8 mouse cellular contexts compared by ENCODE assay signal in genomic region chr11:98357396-98358160, GRCm38 (mm10). TPM values are rescaled to one million over a fixed set of nuclear protein-coding genes. Genes with fewer than 3 reads are reported as not detected.
A peak's percentile ranks its signal among the peaks of the same experiment; 100 is the strongest.
DNase-seq lines count a peak whose midpoint lies in the region; ATAC-seq and TF ChIP-seq lines count a peak whose summit lies in the region.

No protein-coding gene starts in this region.

- H3K9ac ChIP-seq in midbrain, embryonic 16.5 days (ENCODE audit: low read depth, low read length), result peak overlapping the region; percentile 36; the same call in 1 of the 2 replicates

- H3K4me1 ChIP-seq in erythroblast, embryonic 14.5 days (ENCODE audit: control insufficient read depth), result peaks cover 52% of the 10 kb centered on the region
- peaks cover 17% of the 10 kb centered on the region for H3K4me1 ChIP-seq in midbrain, embryonic 16.5 days (ENCODE audit: control insufficient read depth, insufficient read depth, low read length)

- H3K36me3 ChIP-seq in erythroblast, embryonic 14.5 days (ENCODE audit: control insufficient read depth), result no peaks in the 10 kb centered on the region; the same call in 1 of the 2 replicates
- H3K36me3 ChIP-seq in midbrain, embryonic 16.5 days (ENCODE audit: control insufficient read depth, insufficient read depth, low read length), result no peaks in the 10 kb centered on the region

- peak overlapping the region; percentile 87 for H3K4me3 ChIP-seq in layer of hippocampus, adult 2 months
- H3K4me3 ChIP-seq in erythroblast, embryonic 14.5 days (replicated peaks), result peak overlapping the region; percentile 95
- H3K4me3 ChIP-seq in midbrain, embryonic 16.5 days (ENCODE audit: low read depth, low read length), result peak overlapping the region; percentile 70

- peak overlapping the region; percentile 80 for H3K27ac ChIP-seq in layer of hippocampus, adult 2 months
- H3K27ac ChIP-seq in midbrain, embryonic 16.5 days (ENCODE audit: low read length), result no peak overlapping the region

- peaks cover 23% of the 10 kb centered on the region for H3K27me3 ChIP-seq in erythroblast, embryonic 14.5 days (ENCODE audit: control insufficient read depth)
- H3K27me3 ChIP-seq in midbrain, embryonic 16.5 days (ENCODE audit: control insufficient read depth, insufficient read depth, low read depth, low read length), result peaks cover 7% of the 10 kb centered on the region; the same call in 1 of the 2 replicates

- no peaks in the 10 kb centered on the region for H3K9me3 ChIP-seq in erythroblast, embryonic 14.5 days (ENCODE audit: control insufficient read depth, low read length)
- H3K9me3 ChIP-seq in midbrain, embryonic 16.5 days (replicated peaks; ENCODE audit: control insufficient read depth, low read length, poor library complexity, severe bottlenecking), result no peaks in the 10 kb centered on the region

- peak overlapping the region; percentile 84 for H3K4me2 ChIP-seq in midbrain, embryonic 16.5 days (ENCODE audit: low read length)

- no peak for TF ChIP-seq CTCF in layer of hippocampus, adult 2 months (conservative IDR thresholded peaks at IDR 0.05)

- 12% methylated on average over 13 of the region's 13 CpGs for WGBS in midbrain, embryonic 16.5 days

- peak; percentile 2; the same call in 1 of the 2 replicates for ATAC-seq in midbrain, embryonic 16.5 days

- no peak for DNase-seq in layer of hippocampus, adult 2 months (ENCODE audit: low spot score in 2 of 2)
- no peak for DNase-seq in layer of hippocampus, adult 9-10 months (ENCODE audit: low spot score)
- peak; percentile 54 for DNase-seq in kidney, postnatal 10 days
- no peak for DNase-seq in gastrocnemius, postnatal 25 days
- DNase-seq in spleen, adult 18-20 months, result no peak
- no peak for DNase-seq in adrenal gland, postnatal 10 days

RNA-seq across cellular contexts. Expression of gene Stard3, which starts 0.6 kb away (rescaled TPM):
- total RNA-seq in layer of hippocampus, adult 2 months (2021), result 10 to 100 TPM; 32.9 to 35.5 TPM
- polyA plus RNA-seq in erythroblast, embryonic 14.5 days (2012), result 1.2 and 1.7 TPM in 2 replicates
- polyA plus RNA-seq in midbrain, embryonic 16.5 days (2015; fragmentation: Nextera tagmentation; extraction: Ambion mirVana), result 32.9 and 37.0 TPM in 2 replicates
- 10 to 100 TPM in 1 of 2 experiments, 1 to 10 TPM in 1; 9.6 to 11.8 TPM for total RNA-seq in gastrocnemius, postnatal 25 days (2021)
- total RNA-seq in adrenal gland, postnatal 10 days (2021), result 10 to 100 TPM; 25.3 to 25.6 TPM

RNA-seq across cellular contexts. Expression of gene Ppp1r1b, which starts 9.4 kb away (rescaled TPM):
- total RNA-seq in layer of hippocampus, adult 2 months (2021), result 10 to 100 TPM; 55.9 to 56.2 TPM
- polyA plus RNA-seq in erythroblast, embryonic 14.5 days (2012), result 0.02 TPM in 1 of 2 replicates, not detected in the other
- polyA plus RNA-seq in midbrain, embryonic 16.5 days (2015; fragmentation: Nextera tagmentation; extraction: Ambion mirVana), result 2.4 and 2.9 TPM in 2 replicates
- under 1 TPM in 1 of 2 experiments, not detected in 1; 0.35 TPM for total RNA-seq in gastrocnemius, postnatal 25 days (2021)
- total RNA-seq in adrenal gland, postnatal 10 days (2021), result 1 to 10 TPM in 1 of 2 experiments, under 1 TPM in 1; 1.00 to 1.7 TPM

RNA-seq across cellular contexts. Expression of gene Tcap, which starts 26.0 kb away (rescaled TPM):
- total RNA-seq in layer of hippocampus, adult 2 months (2021), result 1 to 10 TPM in 1 of 2 experiments, under 1 TPM in 1; 0.92 to 1.0 TPM
- not detected in 2 replicates for polyA plus RNA-seq in erythroblast, embryonic 14.5 days (2012)
- polyA plus RNA-seq in midbrain, embryonic 16.5 days (2015; fragmentation: Nextera tagmentation; extraction: Ambion mirVana), result 0.22 TPM in 1 of 2 replicates, not detected in the other
- 1,000 to 10,000 TPM; 2,256 to 3,626 TPM for total RNA-seq in gastrocnemius, postnatal 25 days (2021)
- 100 to 1,000 TPM in 1 of 2 experiments, 10 to 100 TPM in 1; 18.1 to 119 TPM for total RNA-seq in adrenal gland, postnatal 10 days (2021)

RNA-seq across cellular contexts. Expression of gene Neurod2, which starts 28.1 kb away (rescaled TPM):
- 100 to 1,000 TPM; 163 to 165 TPM for total RNA-seq in layer of hippocampus, adult 2 months (2021)
- polyA plus RNA-seq in erythroblast, embryonic 14.5 days (2012), result not detected in 2 replicates
- polyA plus RNA-seq in midbrain, embryonic 16.5 days (2015; fragmentation: Nextera tagmentation; extraction: Ambion mirVana), result 4.5 and 5.6 TPM in 2 replicates
- not detected for total RNA-seq in gastrocnemius, postnatal 25 days (2021)
- total RNA-seq in adrenal gland, postnatal 10 days (2021), result not detected

RNA-seq across cellular contexts. Expression of gene Pnmt, which starts 28.7 kb away (rescaled TPM):
- total RNA-seq in layer of hippocampus, adult 2 months (2021), result not detected
- not detected in 2 replicates for polyA plus RNA-seq in erythroblast, embryonic 14.5 days (2012)
- polyA plus RNA-seq in midbrain, embryonic 16.5 days (2015; fragmentation: Nextera tagmentation; extraction: Ambion mirVana), result 1.5 and 1.7 TPM in 2 replicates
- total RNA-seq in gastrocnemius, postnatal 25 days (2021), result 1 to 10 TPM in 1 of 2 experiments, under 1 TPM in 1; 0.87 to 2.9 TPM
- 100 to 1,000 TPM; 442 to 819 TPM for total RNA-seq in adrenal gland, postnatal 10 days (2021)

Comparison
In these comparisons a context has a peak if more than half of its experiments do, and no peak if none do; other contexts are left out.
1. RNA of gene Ppp1r1b, which starts 9.4 kb away (total RNA-seq): 55.9 to 56.2 TPM in layer of hippocampus, adult 2 months; 1.00 to 1.7 TPM in adrenal gland, postnatal 10 days and 0.35 TPM in gastrocnemius, postnatal 25 days; every median in the first group is over 10 times any median in the second.
2. RNA of gene Tcap, which starts 26.0 kb away (total RNA-seq): 2,256 to 3,626 TPM in gastrocnemius, postnatal 25 days; 18.1 to 119 TPM in adrenal gland, postnatal 10 days and 0.92 to 1.0 TPM in layer of hippocampus, adult 2 months; every median in the first group is over 10 times any median in the second.
3. Peak in every context shown above with its lines, with median percentiles within 50 percentile points of each other: H3K4me3 ChIP-seq.